In genomic region chr15:84216026-84216425, GRCm38 (mm10) we compare ENCODE assay signal across 17 mouse cellular contexts. TPM values are rescaled to one million over a fixed set of nuclear protein-coding genes. Genes with fewer than 3 reads are reported as not detected.
A peak's percentile ranks its signal among the peaks of the same experiment; 100 is the strongest.
DNase-seq lines count a peak whose midpoint lies in the region; ATAC-seq and TF ChIP-seq lines count a peak whose summit lies in the region.
"Had no signal": no experiment of that assay in that cellular context is flagged by ENCODE, and none has a peak within 500 bp of the region (broad histone marks: within the 10 kb centered on the region; RNA-seq: fewer than 3 reads in every experiment).

No protein-coding gene starts in this region.

- TF ChIP-seq CTCF in hindbrain, postnatal 0 days (IDR thresholded peaks at IDR 0.05; ENCODE audit: low read depth), result no peak

- no peaks in the 10 kb centered on the region for H3K9me3 ChIP-seq in hindbrain, postnatal 0 days (ENCODE audit: low read length)
- H3K9me3 ChIP-seq in kidney, embryonic 16.5 days (ENCODE audit: low read length), result no peaks in the 10 kb centered on the region
- H3K9me3 ChIP-seq in limb, embryonic 13.5 days, result no peaks in the 10 kb centered on the region
- H3K9me3 ChIP-seq: forebrain, embryonic 12.5 days; stomach, embryonic 15.5 days had no signal

- peaks cover 15% of the 10 kb centered on the region for H3K36me3 ChIP-seq in hindbrain, postnatal 0 days (ENCODE audit: insufficient read depth, low read length)
- H3K36me3 ChIP-seq in kidney, embryonic 16.5 days (ENCODE audit: insufficient read depth, low read length), result peaks cover 13% of the 10 kb centered on the region
- peaks cover 26% of the 10 kb centered on the region for H3K36me3 ChIP-seq in limb, embryonic 13.5 days

- ATAC-seq in hindbrain, postnatal 0 days, result no peak
- ATAC-seq in kidney, embryonic 16.5 days (ENCODE audit: low FRiP score, low TSS enrichment), result 0 out of 2 replicates have a peak, but pooled peaks have one; percentile 21
- ATAC-seq in limb, embryonic 13.5 days (ENCODE audit: low FRiP score, low read depth), result no peak
- ATAC-seq: intestine, postnatal 0 days; midbrain, embryonic 16.5 days had no signal

- no peak overlapping the region for H3K4me2 ChIP-seq in hindbrain, postnatal 0 days (ENCODE audit: low read depth, low read length)
- H3K4me2 ChIP-seq in kidney, embryonic 16.5 days (replicated peaks; ENCODE audit: low read depth, low read length), result no peak overlapping the region
- H3K4me2 ChIP-seq in limb, embryonic 13.5 days (replicated peaks), result no peak overlapping the region
- H3K4me2 ChIP-seq: forebrain, embryonic 12.5 days; stomach, embryonic 15.5 days had no signal

- no peak overlapping the region for H3K4me3 ChIP-seq in hindbrain, postnatal 0 days (ENCODE audit: low read length)
- no peak overlapping the region for H3K4me3 ChIP-seq in kidney, embryonic 16.5 days (ENCODE audit: low read length)
- no peak overlapping the region for H3K4me3 ChIP-seq in limb, embryonic 13.5 days
- H3K4me3 ChIP-seq: forebrain, embryonic 12.5 days; stomach, embryonic 15.5 days had no signal

- H3K9ac ChIP-seq in hindbrain, postnatal 0 days (replicated peaks; ENCODE audit: low read length), result no peak overlapping the region
- no peak overlapping the region for H3K9ac ChIP-seq in kidney, embryonic 16.5 days (replicated peaks; ENCODE audit: low read length)
- H3K9ac ChIP-seq in limb, embryonic 13.5 days, result peak overlapping the region; percentile 19; the same call in 1 of the 2 replicates
- H3K9ac ChIP-seq: forebrain, embryonic 12.5 days; stomach, embryonic 15.5 days had no signal

- 0 out of 2 replicates have a peak overlapping the region, but pooled peaks have one; percentile 42 for H3K27ac ChIP-seq in hindbrain, postnatal 0 days
- H3K27ac ChIP-seq in kidney, embryonic 16.5 days (ENCODE audit: low read length), result peak overlapping the region; percentile 89
- no peak overlapping the region for H3K27ac ChIP-seq in limb, embryonic 13.5 days
- H3K27ac ChIP-seq: forebrain, embryonic 12.5 days; stomach, embryonic 15.5 days had no signal

- DNase-seq in kidney, adult 18-20 months, result peak; percentile 39
- DNase-seq in kidney, adult 11 months, result no peak
- DNase-seq in hindbrain, postnatal 0 days (ENCODE audit: low spot score), result no peak
- DNase-seq in thymus, postnatal 0 days (ENCODE audit: low spot score), result no peak
- DNase-seq in layer of hippocampus, postnatal 14 days (ENCODE audit: low spot score in 2 of 2), result no peak
- DNase-seq: cerebellum, postnatal 25 days; heart, adult 18-20 months; lung, postnatal 4 days; thymus, postnatal 4 days had no signal

- H3K27me3 ChIP-seq in hindbrain, postnatal 0 days (ENCODE audit: insufficient read depth, low read length), result no peaks in the 10 kb centered on the region
- no peaks in the 10 kb centered on the region for H3K27me3 ChIP-seq in kidney, embryonic 16.5 days (ENCODE audit: insufficient read depth, low read length)
- no peaks in the 10 kb centered on the region; the same call in 1 of the 2 replicates for H3K27me3 ChIP-seq in limb, embryonic 13.5 days
- H3K27me3 ChIP-seq: forebrain, embryonic 12.5 days; stomach, embryonic 15.5 days had no signal

- H3K4me1 ChIP-seq in hindbrain, postnatal 0 days (ENCODE audit: insufficient read depth, low read length), result peaks cover 12% of the 10 kb centered on the region; the same call in 1 of the 2 replicates
- peaks cover 56% of the 10 kb centered on the region for H3K4me1 ChIP-seq in kidney, embryonic 16.5 days (ENCODE audit: insufficient read depth, low read length)
- H3K4me1 ChIP-seq in limb, embryonic 13.5 days, result peaks cover 60% of the 10 kb centered on the region

RNA-seq across cellular contexts. Expression of gene Parvb, which starts 15.8 kb away (rescaled TPM):
- 9.4 and 9.5 TPM in 2 replicates for total RNA-seq in hindbrain, postnatal 0 days (2014; rRNA removed)
- 4.3 and 6.2 TPM in 2 replicates for polyA plus RNA-seq in hindbrain, postnatal 0 days (2015; fragmentation: Nextera tagmentation; extraction: Ambion mirVana)
- polyA plus RNA-seq in kidney, embryonic 16.5 days (2015; fragmentation: Nextera tagmentation; extraction: Ambion mirVana), result 3.1 and 3.5 TPM in 2 replicates
- 3.5 and 3.7 TPM in 2 replicates for polyA plus RNA-seq in limb, embryonic 13.5 days (2015; fragmentation: Nextera tagmentation; extraction: Ambion mirVana)
- 2.8 and 3.1 TPM in 2 replicates for polyA plus RNA-seq in thymus, postnatal 0 days (2015; fragmentation: Nextera tagmentation; extraction: Ambion mirVana)
- 10 to 100 TPM; 56.7 to 57.8 TPM for total RNA-seq in layer of hippocampus, postnatal 14 days (2021)

RNA-seq across cellular contexts. Expression of gene Samm50, which starts 24.0 kb away (rescaled TPM):
- 28.0 and 30.9 TPM in 2 replicates for total RNA-seq in hindbrain, postnatal 0 days (2014; rRNA removed)
- polyA plus RNA-seq in hindbrain, postnatal 0 days (2015; fragmentation: Nextera tagmentation; extraction: Ambion mirVana), result 92.3 and 93.6 TPM in 2 replicates
- polyA plus RNA-seq in kidney, embryonic 16.5 days (2015; fragmentation: Nextera tagmentation; extraction: Ambion mirVana), result 136 and 143 TPM in 2 replicates
- 101 and 104 TPM in 2 replicates for polyA plus RNA-seq in limb, embryonic 13.5 days (2015; fragmentation: Nextera tagmentation; extraction: Ambion mirVana)
- 127 and 128 TPM in 2 replicates for polyA plus RNA-seq in thymus, postnatal 0 days (2015; fragmentation: Nextera tagmentation; extraction: Ambion mirVana)
- total RNA-seq in layer of hippocampus, postnatal 14 days (2021), result 10 to 100 TPM; 88.3 to 89.8 TPM

RNA-seq across cellular contexts. Expression of gene Pnpla3, which starts 48.4 kb away (rescaled TPM):
- 7.4 and 15.4 TPM in 2 replicates for total RNA-seq in hindbrain, postnatal 0 days (2014; rRNA removed)
- 6.2 and 7.9 TPM in 2 replicates for polyA plus RNA-seq in hindbrain, postnatal 0 days (2015; fragmentation: Nextera tagmentation; extraction: Ambion mirVana)
- 0.53 and 1.1 TPM in 2 replicates for polyA plus RNA-seq in kidney, embryonic 16.5 days (2015; fragmentation: Nextera tagmentation; extraction: Ambion mirVana)
- 0.59 and 0.94 TPM in 2 replicates for polyA plus RNA-seq in limb, embryonic 13.5 days (2015; fragmentation: Nextera tagmentation; extraction: Ambion mirVana)
- polyA plus RNA-seq in thymus, postnatal 0 days (2015; fragmentation: Nextera tagmentation; extraction: Ambion mirVana), result 1.3 and 2.1 TPM in 2 replicates
- total RNA-seq in layer of hippocampus, postnatal 14 days (2021), result 10 to 100 TPM in 1 of 2 experiments, 1 to 10 TPM in 1; 9.2 to 11.3 TPM
- total RNA-seq: MEL; neutrophil, adult 5-6 weeks had no signal
